Mouse (Mus musculus) granulocyte monocyte progenitor cell, adult 5-6 weeks (primary cell): ENCODE data around the gene Nrm. TPM values are rescaled to one million over a fixed set of nuclear protein-coding genes. Genes with fewer than 3 reads are reported as not detected.
A peak's percentile ranks its signal among the peaks of the same experiment; 100 is the strongest.

Source experiments
- ATAC-seq: replicated peaks from 2 replicates; pipeline ENCODE4 v1.8.0; 2016; ENCODE audit warnings: mild to moderate bottlenecking, moderate TSS enrichment, inconsistent platforms; ENCODE audit not compliant: poor library complexity, severe bottlenecking
- total RNA-seq, 2 experiments: library from RNA; stranded (forward) in 1 of 2; stranded (reverse) in 1 of 2; fragments of 200-712, 200-1000 nt in 1 of 2; fragments of >200 nt in 1 of 2; fragmentation: Nextera tagmentation in 1 of 2; gene quantifications; 2 replicates each; pipeline ENCODE4 v1.2.3; 2014 to 2017

Nrm gene
- total RNA-seq, 2 experiments from 2014 or later, result 41.5 to 66.8 TPM

- ATAC-seq, result peak; percentile 20; the same call in 1 of the 2 replicates
Measured at GRCm38 (mm10) chr17:35897644-35898573, 36.8 kb downstream of the Nrm start.

- peak; percentile 36; the same call in 1 of the 2 replicates for ATAC-seq
Measured at GRCm38 (mm10) chr17:35900636-35901035, 39.5 kb downstream of the Nrm start.

- no peak for ATAC-seq
Measured at GRCm38 (mm10) chr17:35903343-35903991, 42.3 kb downstream of the Nrm start.

GRCm38 (mm10) chr17:35903992-35904355 lies 42.9 kb downstream of the Nrm start:
- peak; percentile 50 for ATAC-seq

GRCm38 (mm10) chr17:35905587-35905986 lies 44.5 kb downstream of the Nrm start:
- no peak for ATAC-seq

- ATAC-seq, result no peak
Measured at GRCm38 (mm10) chr17:35907609-35908008, 46.5 kb downstream of the Nrm start.

GRCm38 (mm10) chr17:35909186-35909918 lies 48.2 kb downstream of the Nrm start:
- ATAC-seq, result peak; percentile 34

- ATAC-seq, result peak; percentile 93
Measured at GRCm38 (mm10) chr17:35909919-35910369, 48.8 kb downstream of the Nrm start, which contains the start of gene Atat1. Atat1 (minus strand) TSS chr17:35910075.

- no peak for ATAC-seq
Measured at GRCm38 (mm10) chr17:35914975-35915374, 53.9 kb downstream of the Nrm start.

Other genes with a start within 250 kb of the Nrm start
- gene Gm9573, start 234.7 kb upstream of the Nrm start, total RNA-seq (2014; fragmentation: Nextera tagmentation), result not detected in 2 replicates
- not detected in 2 replicates for gene Gm9573, start 234.7 kb upstream of the Nrm start, total RNA-seq (2017)
- gene Mucl3, start 217.6 kb upstream of the Nrm start, total RNA-seq (2014; fragmentation: Nextera tagmentation), result not detected in 2 replicates
- not detected in 2 replicates for gene Mucl3, start 217.6 kb upstream of the Nrm start, total RNA-seq (2017)
- gene Vars2, start 193.7 kb upstream of the Nrm start, total RNA-seq (2014; fragmentation: Nextera tagmentation), result 7.3 and 30.1 TPM in 2 replicates
- 7.8 and 16.2 TPM in 2 replicates for gene Vars2, start 193.7 kb upstream of the Nrm start, total RNA-seq (2017)
- gene Gtf2h4, start 187.6 kb upstream of the Nrm start, total RNA-seq (2014; fragmentation: Nextera tagmentation), result 20.3 and 41.9 TPM in 2 replicates
- gene Gtf2h4, start 187.6 kb upstream of the Nrm start, total RNA-seq (2017), result 32.6 and 40.4 TPM in 2 replicates
- not detected in 2 replicates for gene Ddr1, start 156.7 kb upstream of the Nrm start, total RNA-seq (2014; fragmentation: Nextera tagmentation)
- gene Ddr1, start 156.7 kb upstream of the Nrm start, total RNA-seq (2017), result not detected in 2 replicates
- gene Ier3, start 39.6 kb upstream of the Nrm start, total RNA-seq (2014; fragmentation: Nextera tagmentation), result 4.6 and 18.1 TPM in 2 replicates
- 44.3 and 53.7 TPM in 2 replicates for gene Ier3, start 39.6 kb upstream of the Nrm start, total RNA-seq (2017)
- 66.8 and 109 TPM in 2 replicates for gene Flot1, start 38.1 kb upstream of the Nrm start, total RNA-seq (2014; fragmentation: Nextera tagmentation)
- 58.3 and 63.6 TPM in 2 replicates for gene Flot1, start 38.1 kb upstream of the Nrm start, total RNA-seq (2017)
- 640 and 699 TPM in 2 replicates for gene Tubb5, start 23.0 kb upstream of the Nrm start, total RNA-seq (2014; fragmentation: Nextera tagmentation)
- 874 and 1,022 TPM in 2 replicates for gene Tubb5, start 23.0 kb upstream of the Nrm start, total RNA-seq (2017)
- gene Mdc1, start 19.8 kb upstream of the Nrm start, total RNA-seq (2014; fragmentation: Nextera tagmentation), result 103 and 159 TPM in 2 replicates
- 23.7 and 28.6 TPM in 2 replicates for gene Mdc1, start 19.8 kb upstream of the Nrm start, total RNA-seq (2017)
- 56.9 and 60.9 TPM in 2 replicates for gene Ppp1r18, start 4.3 kb downstream of the Nrm start, total RNA-seq (2014; fragmentation: Nextera tagmentation)
- gene Ppp1r18, start 4.3 kb downstream of the Nrm start, total RNA-seq (2017), result 15.0 and 17.4 TPM in 2 replicates
- 79.2 and 111 TPM in 2 replicates for gene Dhx16, start 18.5 kb downstream of the Nrm start, total RNA-seq (2014; fragmentation: Nextera tagmentation)
- gene Dhx16, start 18.5 kb downstream of the Nrm start, total RNA-seq (2017), result 44.3 and 57.8 TPM in 2 replicates
- gene 2310061I04Rik, start 36.1 kb downstream of the Nrm start, total RNA-seq (2014; fragmentation: Nextera tagmentation), result 97.8 and 112 TPM in 2 replicates
- gene 2310061I04Rik, start 36.1 kb downstream of the Nrm start, total RNA-seq (2017), result 6.2 and 8.4 TPM in 2 replicates
- gene Atat1, start 48.8 kb downstream of the Nrm start, total RNA-seq (2014; fragmentation: Nextera tagmentation), result 17.8 and 25.6 TPM in 2 replicates
- gene Atat1, start 48.8 kb downstream of the Nrm start, total RNA-seq (2017), result 5.4 and 8.0 TPM in 2 replicates
- gene Mrps18b, start 55.1 kb downstream of the Nrm start, total RNA-seq (2014; fragmentation: Nextera tagmentation), result 100 and 151 TPM in 2 replicates
- 62.6 and 72.8 TPM in 2 replicates for gene Mrps18b, start 55.1 kb downstream of the Nrm start, total RNA-seq (2017)
- gene Ppp1r10, start 55.1 kb downstream of the Nrm start, total RNA-seq (2014; fragmentation: Nextera tagmentation), result 78.2 and 83.9 TPM in 2 replicates
- gene Ppp1r10, start 55.1 kb downstream of the Nrm start, total RNA-seq (2017), result 79.2 and 87.5 TPM in 2 replicates
- 74.4 and 92.3 TPM in 2 replicates for gene Abcf1, start 108.4 kb downstream of the Nrm start, total RNA-seq (2014; fragmentation: Nextera tagmentation)
- 165 and 231 TPM in 2 replicates for gene Abcf1, start 108.4 kb downstream of the Nrm start, total RNA-seq (2017)
- gene Gnl1, start 118.5 kb downstream of the Nrm start, total RNA-seq (2014; fragmentation: Nextera tagmentation), result 21.5 and 21.7 TPM in 2 replicates
- gene Gnl1, start 118.5 kb downstream of the Nrm start, total RNA-seq (2017), result 18.3 and 20.9 TPM in 2 replicates
- 38.2 and 59.1 TPM in 2 replicates for gene Prr3, start 118.9 kb downstream of the Nrm start, total RNA-seq (2014; fragmentation: Nextera tagmentation)
- 15.0 and 16.4 TPM in 2 replicates for gene Prr3, start 118.9 kb downstream of the Nrm start, total RNA-seq (2017)
- gene H2-T24, start 159.2 kb downstream of the Nrm start, total RNA-seq (2014; fragmentation: Nextera tagmentation), result 2.1 and 4.6 TPM in 2 replicates
- 7.8 and 8.8 TPM in 2 replicates for gene H2-T24, start 159.2 kb downstream of the Nrm start, total RNA-seq (2017)
- gene H2-T23, start 171.5 kb downstream of the Nrm start, total RNA-seq (2014; fragmentation: Nextera tagmentation), result 49.1 and 55.7 TPM in 2 replicates
- gene H2-T23, start 171.5 kb downstream of the Nrm start, total RNA-seq (2017), result 48.6 and 62.5 TPM in 2 replicates
- 34.5 and 35.7 TPM in 2 replicates for gene H2-T22, start 181.4 kb downstream of the Nrm start, total RNA-seq (2014; fragmentation: Nextera tagmentation)
- 39.2 and 39.4 TPM in 2 replicates for gene H2-T22, start 181.4 kb downstream of the Nrm start, total RNA-seq (2017)
- not detected in 2 replicates for gene Gm6034, start 181.6 kb downstream of the Nrm start, total RNA-seq (2014; fragmentation: Nextera tagmentation)
- gene Gm6034, start 181.6 kb downstream of the Nrm start, total RNA-seq (2017), result not detected in 2 replicates
- not detected in 2 replicates for gene Gm11127, start 197.1 kb downstream of the Nrm start, total RNA-seq (2014; fragmentation: Nextera tagmentation)
- not detected in 2 replicates for gene Gm11127, start 197.1 kb downstream of the Nrm start, total RNA-seq (2017)